In genomic region chr6:106329636-106330035, GRCm38 (mm10) we compare ENCODE assay signal across 10 mouse cellular contexts.
DNase-seq lines count a peak whose midpoint lies in the region.
"Had no signal": no experiment of that assay in that cellular context is flagged by ENCODE, and none has a peak within 500 bp of the region (broad histone marks: within the 10 kb centered on the region; RNA-seq: fewer than 3 reads in every experiment).

No protein-coding gene starts in this region.

- peak; percentile 22 for DNase-seq in embryo, embryonic 10.5 days (ENCODE audit: low spot score)
- no peak for DNase-seq in embryo, embryonic 9.5 days (ENCODE audit: extremely low spot score)
- DNase-seq in kidney, postnatal 4 days = peak; percentile 4 to 7
- DNase-seq in kidney, postnatal 14 days = no peak
- peak; percentile 6 for DNase-seq in retina, postnatal 1 day
- DNase-seq in retina, embryonic 14.5 days (ENCODE audit: low spot score) = no peak
- DNase-seq in brain, adult 2 months (ENCODE audit: low read depth, low spot score) = peak; percentile 33
- no peak for DNase-seq in testis, postnatal 10 days (ENCODE audit: low spot score)
- DNase-seq: cerebellum, adult 11 months; lung, postnatal 10 days had no signal

Comparison
In these comparisons a context has a peak if more than half of its experiments do, and no peak if none do; other contexts are left out.
1. DNase-seq: peak in embryo, embryonic 10.5 days (single experiment), kidney, postnatal 4 days (2 of 2), retina, postnatal 1 day (single experiment) and brain, adult 2 months (single experiment); none in embryo, embryonic 9.5 days (single experiment), kidney, postnatal 14 days (single experiment), retina, embryonic 14.5 days (single experiment) and testis, postnatal 10 days (single experiment).